Mouse (Mus musculus) small intestine, adult 2 months (tissue): ENCODE data around the gene Gm10272.

Experiments used
- CTCF ChIP-seq: fragments of 200-500 bp; IDR thresholded peaks from 2 replicates; pipeline ENCODE4 v1.5.1; 2012; ENCODE audit warnings: low read depth, mild to moderate bottlenecking, control low read depth, inconsistent platforms, low read length, moderate library complexity, mixed read lengths; ENCODE audit not compliant: insufficient replicate concordance, insufficient read length; ENCODE audit errors: extremely low read depth
- POLR2A ChIP-seq: fragments of 200-500 bp; IDR thresholded peaks from 2 replicates; pipeline ENCODE4 v1.6.1; 2012; ENCODE audit warnings: low read depth, mild to moderate bottlenecking, control low read depth, inconsistent platforms, low read length, moderate library complexity

DNA sequence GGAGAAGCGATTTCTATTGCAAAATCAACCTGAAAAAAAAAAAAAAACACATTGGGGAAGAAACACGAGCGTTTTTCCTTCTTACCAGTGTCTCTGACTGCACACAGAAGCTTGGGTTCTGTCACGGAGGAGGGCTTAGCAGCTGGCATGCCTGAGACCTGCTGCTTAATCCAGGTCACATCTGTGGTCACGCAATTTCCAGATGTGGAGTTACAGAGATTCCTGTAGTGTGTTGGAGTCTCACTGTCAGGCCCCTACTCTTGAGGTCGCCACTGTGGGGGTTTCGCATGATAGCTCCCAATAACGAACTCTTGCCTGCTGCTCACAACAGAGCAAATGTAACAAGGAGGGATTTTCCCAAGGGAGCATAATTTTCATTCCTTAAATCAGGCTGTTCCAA lies 22.2 kb upstream of the Gm10272 start:
- no peak for TF ChIP-seq CTCF
- TF ChIP-seq POLR2A, result no peak
